Mouse (Mus musculus) embryo, embryonic 10 days (tissue): ENCODE results near the gene Nrd1.

Experiments
- DNase-seq: peaks from one replicate; pipeline ENCODE4 v3.0.0-alpha.2; 2015; ENCODE audit warnings: low spot score

Gene Nrd1

GRCm38 (mm10) chr4:109026543-109026942 lies 26.1 kb downstream of the Nrd1 start:
- DNase-seq = no peak

GRCm38 (mm10) chr4:109029857-109030256 lies 29.4 kb downstream of the Nrd1 start:
- DNase-seq = no peak

- no peak for DNase-seq
These were observed 29.8 kb downstream of the Nrd1 start for GRCm38 (mm10) chr4:109030266-109030665.

- peak; percentile 76 for DNase-seq
These were observed 35.9 kb downstream of the Nrd1 start for GRCm38 (mm10) chr4:109036327-109036726.

- no peak for DNase-seq
These were observed 42.3 kb downstream of the Nrd1 start for GRCm38 (mm10) chr4:109042739-109043138.

GRCm38 (mm10) chr4:109043294-109043693 lies 42.8 kb downstream of the Nrd1 start:
- DNase-seq = no peak

GRCm38 (mm10) chr4:109043756-109044155 lies 43.3 kb downstream of the Nrd1 start:
- DNase-seq = no peak

GRCm38 (mm10) chr4:109048258-109048657 lies 47.8 kb downstream of the Nrd1 start:
- no peak for DNase-seq

- no peak for DNase-seq
These were observed 51.8 kb downstream of the Nrd1 start for GRCm38 (mm10) chr4:109052282-109052681.

GRCm38 (mm10) chr4:109054003-109054402 lies 53.5 kb downstream of the Nrd1 start:
- DNase-seq = no peak

GRCm38 (mm10) chr4:109056351-109056750 lies 55.9 kb downstream of the Nrd1 start:
- DNase-seq = no peak

GRCm38 (mm10) chr4:109057640-109058039 lies 57.2 kb downstream of the Nrd1 start:
- no peak for DNase-seq

GRCm38 (mm10) chr4:109059255-109059821 lies 58.9 kb downstream of the Nrd1 start:
- DNase-seq = no peak

- DNase-seq = no peak
These were observed 64.5 kb downstream of the Nrd1 start for GRCm38 (mm10) chr4:109064941-109065340.

GRCm38 (mm10) chr4:109065714-109066113 lies 65.3 kb downstream of the Nrd1 start:
- DNase-seq = no peak

- DNase-seq = no peak
These were observed 72.4 kb downstream of the Nrd1 start for GRCm38 (mm10) chr4:109072891-109073290.

GRCm38 (mm10) chr4:109073296-109073695 lies 72.8 kb downstream of the Nrd1 start:
- DNase-seq = no peak

- no peak for DNase-seq
These were observed 78.5 kb downstream of the Nrd1 start for GRCm38 (mm10) chr4:109078941-109079340.

GRCm38 (mm10) chr4:109079676-109080075 lies 79.2 kb downstream of the Nrd1 start:
- DNase-seq = no peak

- no peak for DNase-seq
These were observed 79.7 kb downstream of the Nrd1 start for GRCm38 (mm10) chr4:109080118-109080517.

GRCm38 (mm10) chr4:109089171-109089570 lies 88.7 kb downstream of the Nrd1 start:
- DNase-seq = no peak

- no peak for DNase-seq
These were observed 89.5 kb downstream of the Nrd1 start for GRCm38 (mm10) chr4:109089999-109090398.

GRCm38 (mm10) chr4:109091241-109091777 lies 90.9 kb downstream of the Nrd1 start:
- no peak for DNase-seq

- no peak for DNase-seq
These were observed 91.9 kb downstream of the Nrd1 start for GRCm38 (mm10) chr4:109092344-109092743.
